Mouse (Mus musculus): ENCODE measurements around the gene Parp2. TPM values are rescaled to one million over a fixed set of nuclear protein-coding genes. Genes with fewer than 3 reads are reported as not detected.

Gene Parp2
- polyA plus RNA-seq (2016; fragmentation: Nextera tagmentation; extraction: Ambion mirVana), result 40.4 and 41.2 TPM in 2 replicates

DNA sequence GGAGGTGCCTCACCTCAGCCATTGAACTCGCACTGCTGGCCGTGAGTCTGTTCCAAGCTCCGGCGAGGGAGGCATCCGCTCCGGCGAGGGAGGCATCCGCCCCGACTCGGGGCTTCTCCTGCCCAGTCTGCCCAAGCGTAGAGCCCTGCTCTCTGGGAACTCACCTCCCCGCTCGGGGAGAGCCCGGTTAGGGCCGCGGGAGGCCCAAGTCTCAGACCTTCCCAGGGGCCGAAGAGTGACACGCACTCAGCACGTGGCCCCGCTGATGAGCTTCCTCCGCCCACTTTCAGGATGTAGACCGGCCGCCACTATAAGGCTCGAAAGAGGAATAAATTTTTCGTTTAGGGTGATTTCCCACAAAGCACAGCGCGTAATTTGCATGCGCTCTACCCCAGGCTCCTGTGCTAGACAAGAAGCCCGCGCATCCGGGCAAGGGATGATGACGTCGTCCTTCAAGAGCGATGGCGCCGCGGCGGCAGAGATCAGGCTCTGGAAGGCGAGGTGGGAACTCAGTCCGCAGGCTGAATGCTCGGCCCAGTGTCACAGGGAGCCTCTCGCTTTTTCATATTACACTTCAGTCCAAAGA is at the start of gene Parp2, which contains the start of gene Ccnb1ip1:
Parp2 (plus strand) TSS at position 355 of the 586 bp plus-strand sequence.
Ccnb1ip1 (minus strand) TSS at position 246 of the 586 bp plus-strand sequence.
- peak; percentile 99 for ATAC-seq (ENCODE audit: insufficient number of reproducible peaks, low FRiP score)
- H3K9me3 ChIP-seq (replicated peaks), result no peaks in the 10 kb centered on the region
- H3K4me2 ChIP-seq, result peak within 1 kb of the TSS; percentile 68
- H3K4me3 ChIP-seq, result peak within 1 kb of the TSS; percentile 70
- H3K27ac ChIP-seq (ENCODE audit: poor library complexity, severe bottlenecking), result peak within 1 kb of the TSS; percentile 90
- WGBS, result under 1% methylated on average over 42 of the region's 42 CpGs
- H3K36me3 ChIP-seq, result peaks cover 26% of the 10 kb centered on the region
- H3K4me1 ChIP-seq (replicated peaks), result peaks cover 4% of the 10 kb centered on the region
- H3K27me3 ChIP-seq (replicated peaks), result no peaks in the 10 kb centered on the region
- H3K9ac ChIP-seq, result peak within 1 kb of the TSS; percentile 76

DNA sequence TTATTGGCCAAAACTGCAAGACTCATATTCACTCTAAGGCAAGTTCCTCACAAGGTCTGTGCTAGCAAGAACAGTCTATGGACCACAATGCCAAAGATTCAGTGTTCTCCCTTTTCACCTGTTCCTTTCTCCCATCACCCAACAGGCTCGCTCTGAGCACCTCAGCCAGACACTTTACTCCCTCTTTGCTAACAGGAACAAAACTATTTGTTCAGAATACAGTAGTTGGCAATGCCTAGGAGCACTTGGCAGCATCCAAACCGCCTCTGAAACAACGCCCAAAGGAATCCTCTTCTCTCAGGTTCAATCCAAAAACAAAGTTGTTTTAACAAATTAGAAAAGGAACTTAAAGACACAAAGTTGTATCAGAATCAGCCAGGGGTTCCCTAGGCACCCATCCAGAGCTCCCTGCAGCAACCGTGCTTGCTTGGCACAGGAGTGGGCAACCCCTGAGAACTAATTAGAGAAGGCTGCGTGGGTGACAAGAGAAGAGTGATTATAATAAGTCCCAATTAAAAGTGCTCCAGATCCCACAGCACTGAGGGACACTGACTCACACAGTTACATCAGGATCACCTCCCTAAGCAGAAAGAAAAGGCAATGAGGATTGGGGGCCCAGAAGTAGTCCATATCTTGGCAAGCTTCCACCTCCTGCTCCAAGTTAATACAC is 49.1 kb upstream of the Parp2 start:
- 71% methylated on average over 5 of the region's 5 CpGs for WGBS

DNA sequence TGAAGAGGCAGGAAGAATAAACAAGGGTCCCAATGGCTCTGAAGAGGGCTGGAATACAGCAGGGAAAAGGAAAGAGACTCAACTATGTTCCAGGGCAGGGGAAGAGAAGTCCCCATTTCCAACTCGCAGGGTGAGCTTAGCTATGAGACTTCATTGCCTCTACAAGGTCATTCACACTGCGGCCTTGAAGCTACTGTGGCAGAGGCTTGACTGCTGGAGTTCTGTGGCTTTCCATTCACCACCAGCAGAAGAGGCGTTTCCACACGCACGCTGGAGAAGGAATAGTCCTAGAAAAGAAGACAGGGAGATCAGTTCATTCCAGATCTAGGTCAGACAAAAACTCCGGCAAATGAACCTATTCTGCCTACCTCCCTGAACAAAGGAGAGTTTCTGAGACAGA is 41.9 kb upstream of the Parp2 start:
- H3K9ac ChIP-seq, result no peak overlapping the region
- no peak for ATAC-seq (ENCODE audit: insufficient number of reproducible peaks, low FRiP score)
- no peaks in the 10 kb centered on the region for H3K9me3 ChIP-seq (replicated peaks)
- no peak overlapping the region for H3K4me2 ChIP-seq
- 87% methylated on average over 6 of the region's 6 CpGs for WGBS
- H3K4me3 ChIP-seq, result no peak overlapping the region
- no peak overlapping the region for H3K27ac ChIP-seq (ENCODE audit: poor library complexity, severe bottlenecking)
- H3K36me3 ChIP-seq, result peaks cover 57% of the 10 kb centered on the region
- H3K4me1 ChIP-seq (replicated peaks), result no peaks in the 10 kb centered on the region
- no peaks in the 10 kb centered on the region for H3K27me3 ChIP-seq (replicated peaks)

More for the DNA sequence above, 49.1 kb upstream of the Parp2 start:
- Histone ChIP-seq H3K27ac (ENCODE audit: poor library complexity, severe bottlenecking) (no peak overlapping the region), H3K9ac (no peak overlapping the region), H3K4me2 (no peak overlapping the region), H3K9me3 (replicated peaks) (no peaks in the 10 kb centered on the region), H3K36me3 (peaks cover 6% of the 10 kb centered on the region; the same call in 1 of the 2 replicates), H3K27me3 (replicated peaks) (no peaks in the 10 kb centered on the region), H3K4me3 (no peak overlapping the region), H3K4me1 (replicated peaks) (no peaks in the 10 kb centered on the region)
- no peak for ATAC-seq (ENCODE audit: insufficient number of reproducible peaks, low FRiP score)

DNA sequence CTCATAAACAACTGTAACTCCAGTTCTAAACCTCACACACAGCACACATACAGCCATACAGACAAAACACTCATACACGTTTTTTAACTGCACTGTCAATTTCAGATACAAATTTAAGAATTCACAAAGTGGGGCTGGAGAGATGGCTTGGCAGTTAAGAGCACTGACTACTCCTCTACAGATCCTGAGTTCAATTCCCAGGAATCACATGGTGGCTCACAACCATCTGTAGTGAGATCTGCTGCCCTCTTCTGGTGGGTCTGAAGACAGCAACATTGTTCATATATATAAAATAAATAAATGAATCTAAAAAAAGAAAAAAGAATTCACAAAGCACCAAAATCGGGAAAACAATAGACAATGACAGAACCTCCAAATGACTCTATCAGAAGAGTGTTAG is 36.3 kb upstream of the Parp2 start:
- Histone ChIP-seq H3K27me3 (replicated peaks) (no peaks in the 10 kb centered on the region), H3K9ac (no peak overlapping the region), H3K27ac (ENCODE audit: poor library complexity, severe bottlenecking) (no peak overlapping the region), H3K9me3 (replicated peaks) (0 out of 2 replicates have a peak, but pooled peaks cover 3% of the 10 kb centered on the region), H3K4me3 (no peak overlapping the region), H3K4me1 (replicated peaks) (no peaks in the 10 kb centered on the region), H3K4me2 (no peak overlapping the region), H3K36me3 (peaks cover 84% of the 10 kb centered on the region)
- WGBS, result 85% methylated on average over 2 of the region's 2 CpGs
- no peak for ATAC-seq (ENCODE audit: insufficient number of reproducible peaks, low FRiP score)

DNA sequence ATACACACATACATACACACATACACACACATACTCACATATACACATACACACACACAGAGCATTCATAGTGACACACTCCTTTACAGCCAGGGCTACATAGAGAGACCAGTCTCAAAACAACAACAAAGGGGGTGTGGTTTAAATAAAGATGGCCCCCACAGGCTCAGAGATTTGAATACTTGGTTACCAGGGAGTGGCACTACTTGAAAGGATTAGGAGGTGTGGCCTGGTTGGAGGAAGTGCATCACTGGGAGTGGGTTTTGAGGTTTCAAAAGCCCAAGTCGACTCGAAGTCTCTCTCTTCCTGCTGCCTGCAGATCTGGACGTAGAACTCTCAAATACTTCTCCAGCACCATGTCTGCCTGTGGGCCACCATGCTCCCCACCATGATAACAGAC is 25.5 kb upstream of the Parp2 start:
- Histone ChIP-seq H3K4me2 (no peak overlapping the region), H3K27me3 (replicated peaks) (no peaks in the 10 kb centered on the region), H3K9ac (no peak overlapping the region), H3K27ac (ENCODE audit: poor library complexity, severe bottlenecking) (no peak overlapping the region), H3K4me3 (no peak overlapping the region), H3K9me3 (replicated peaks) (no peaks in the 10 kb centered on the region), H3K4me1 (replicated peaks) (peaks cover 6% of the 10 kb centered on the region; the same call in 1 of the 2 replicates), H3K36me3 (peaks cover 28% of the 10 kb centered on the region)
- WGBS, result 89% methylated on average over 3 of the region's 3 CpGs
- no peak for ATAC-seq (ENCODE audit: insufficient number of reproducible peaks, low FRiP score)

DNA sequence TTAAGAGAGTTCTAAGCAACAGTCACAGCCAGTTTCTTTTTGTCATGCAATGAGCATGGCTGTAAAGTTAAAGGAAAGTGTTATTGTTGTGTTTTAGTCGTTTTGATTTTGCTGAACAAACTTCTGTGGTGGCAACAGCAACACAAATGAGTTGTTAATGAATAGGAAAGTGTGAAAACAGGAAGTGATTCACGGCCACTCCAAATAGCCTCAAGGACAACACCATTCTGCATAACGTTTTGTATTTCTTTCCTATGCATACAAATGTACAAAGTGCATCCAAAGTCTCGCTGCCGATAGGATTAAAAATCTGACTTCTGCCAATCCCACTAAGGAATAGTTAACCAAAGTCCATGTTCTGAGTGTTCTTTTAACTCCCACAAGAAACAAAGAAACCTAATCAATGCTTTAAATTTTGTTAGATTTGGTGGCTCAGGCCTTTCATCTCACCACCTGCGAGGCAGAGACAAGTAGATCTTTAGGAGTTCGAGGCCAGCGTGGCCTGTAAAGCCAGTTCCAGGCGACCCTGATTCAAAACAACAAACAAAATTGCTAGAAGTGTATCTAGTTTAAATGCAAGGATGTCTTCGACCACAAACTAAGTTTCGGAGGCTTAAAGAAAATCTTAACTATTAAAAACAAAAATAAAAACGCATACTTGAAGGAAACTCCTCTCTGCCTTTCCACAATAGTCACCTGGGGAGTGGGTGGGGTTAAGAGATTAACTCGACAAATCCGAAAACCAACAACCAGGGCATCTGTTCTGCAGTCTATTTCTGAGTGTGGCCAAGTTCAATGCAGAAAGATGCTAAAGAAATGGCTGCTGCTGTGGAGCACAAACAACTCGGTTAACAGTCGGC is 23.0 kb upstream of the Parp2 start:
- H3K9ac ChIP-seq, result peak overlapping the region; percentile 82
- H3K4me2 ChIP-seq, result peak overlapping the region; percentile 74
- H3K9me3 ChIP-seq (replicated peaks), result no peaks in the 10 kb centered on the region
- peak overlapping the region; percentile 90 for H3K4me3 ChIP-seq
- 24% methylated on average over 16 of the region's 16 CpGs for WGBS
- no peaks in the 10 kb centered on the region for H3K27me3 ChIP-seq (replicated peaks)
- H3K27ac ChIP-seq (ENCODE audit: poor library complexity, severe bottlenecking), result peak overlapping the region; percentile 67
- peak; percentile 48; the same call in 1 of the 2 replicates for ATAC-seq (ENCODE audit: insufficient number of reproducible peaks, low FRiP score)
- peaks cover 6% of the 10 kb centered on the region; the same call in 1 of the 2 replicates for H3K4me1 ChIP-seq (replicated peaks)
- H3K36me3 ChIP-seq, result peaks cover 19% of the 10 kb centered on the region

DNA sequence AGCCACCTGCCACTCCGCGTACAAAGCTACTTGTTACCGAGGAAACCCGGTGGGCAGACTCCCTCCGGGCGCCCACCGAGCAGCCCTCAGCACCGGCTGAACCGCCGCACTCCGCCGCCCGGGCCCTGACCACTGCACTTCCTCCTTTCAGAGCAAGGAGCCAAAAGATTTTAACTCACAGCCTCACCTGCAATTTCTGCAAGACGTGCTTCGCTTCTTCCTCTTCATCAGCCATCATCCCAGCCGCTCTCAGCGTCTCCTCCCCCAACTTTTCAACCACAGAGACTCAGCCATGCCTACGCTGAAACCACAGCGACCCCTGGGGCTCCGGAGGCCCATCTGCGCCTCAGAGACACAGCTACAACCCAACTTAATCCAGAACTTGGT is 22.4 kb upstream of the Parp2 start, which contains the start of gene Ttc5:
Ttc5 (minus strand) TSS at position 269 of the 387 bp plus-strand sequence.
- under 1% methylated on average over 21 of the region's 21 CpGs for WGBS
- Histone ChIP-seq H3K9me3 (replicated peaks) (no peaks in the 10 kb centered on the region), H3K36me3 (peaks cover 18% of the 10 kb centered on the region), H3K9ac (peak within 1 kb of the TSS; percentile 82), H3K4me2 (peak within 1 kb of the TSS; percentile 74), H3K27me3 (replicated peaks) (no peaks in the 10 kb centered on the region), H3K27ac (ENCODE audit: poor library complexity, severe bottlenecking) (peak within 1 kb of the TSS; percentile 67), H3K4me1 (replicated peaks) (peaks cover 6% of the 10 kb centered on the region; the same call in 1 of the 2 replicates), H3K4me3 (peak within 1 kb of the TSS; percentile 90)
- peak; percentile 89 for ATAC-seq (ENCODE audit: insufficient number of reproducible peaks, low FRiP score)

DNA sequence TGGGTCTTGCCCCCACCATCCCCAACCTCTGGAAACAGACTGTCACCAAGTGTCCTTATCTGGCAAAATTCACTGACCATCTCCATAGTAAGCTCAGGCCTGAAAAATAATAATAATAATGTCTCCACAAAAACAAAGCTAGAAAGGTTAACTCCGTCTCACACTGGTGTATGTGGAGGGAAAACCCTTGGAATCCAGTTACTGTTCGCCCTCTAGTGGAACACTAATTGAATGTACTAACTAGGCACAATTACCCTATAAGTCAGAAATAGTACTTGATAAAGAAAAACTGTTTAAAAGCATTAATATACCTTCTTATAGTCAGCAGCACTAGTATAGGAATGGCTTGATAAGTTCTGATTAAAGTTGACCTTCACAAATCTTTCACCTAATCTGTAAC is 19.5 kb upstream of the Parp2 start:
- no peaks in the 10 kb centered on the region for H3K27me3 ChIP-seq (replicated peaks)
- peaks cover 6% of the 10 kb centered on the region; the same call in 1 of the 2 replicates for H3K4me1 ChIP-seq (replicated peaks)
- H3K4me2 ChIP-seq, result no peak overlapping the region
- WGBS, result 12% methylated on average over 2 of the region's 2 CpGs
- H3K4me3 ChIP-seq, result no peak overlapping the region
- no peak overlapping the region for H3K9ac ChIP-seq
- no peaks in the 10 kb centered on the region for H3K9me3 ChIP-seq (replicated peaks)
- no peak for ATAC-seq (ENCODE audit: insufficient number of reproducible peaks, low FRiP score)
- H3K27ac ChIP-seq (ENCODE audit: poor library complexity, severe bottlenecking), result no peak overlapping the region
- H3K36me3 ChIP-seq, result no peaks in the 10 kb centered on the region

DNA sequence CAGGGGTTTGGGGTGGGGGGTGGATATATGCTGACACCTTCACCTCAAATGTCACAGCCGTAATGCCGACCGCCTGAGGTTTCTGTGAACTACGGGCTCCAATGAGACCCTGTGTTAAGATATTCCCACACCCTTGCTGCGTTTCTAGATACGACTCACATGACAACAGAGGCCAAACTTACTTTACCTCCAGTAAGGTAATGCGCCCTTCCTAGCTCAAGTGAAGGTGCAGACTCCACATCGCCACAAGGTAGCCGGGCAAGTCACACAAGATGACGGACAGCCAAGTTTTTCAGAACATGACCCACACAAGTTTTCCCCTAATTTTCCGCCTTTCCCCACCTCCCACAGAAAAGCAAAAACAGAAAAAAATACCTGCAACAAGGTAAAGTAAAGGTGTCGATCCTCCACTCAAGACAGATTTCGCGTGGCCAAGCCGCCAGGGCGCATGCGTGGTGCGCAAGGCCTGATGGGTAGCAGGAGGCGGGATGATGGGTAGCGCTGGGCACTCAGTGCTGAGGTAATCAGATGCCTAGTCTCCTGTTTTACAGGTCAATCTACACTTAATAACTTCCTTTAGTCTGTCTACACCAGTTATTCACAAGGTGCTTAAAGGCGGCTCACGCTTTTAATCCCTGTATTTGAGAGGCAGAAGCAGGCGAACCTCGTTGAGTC is 12.2 kb upstream of the Parp2 start:
- no peak for ATAC-seq (ENCODE audit: insufficient number of reproducible peaks, low FRiP score)
- Histone ChIP-seq H3K4me1 (replicated peaks) (no peaks in the 10 kb centered on the region), H3K9me3 (replicated peaks) (no peaks in the 10 kb centered on the region), H3K4me2 (no peak overlapping the region), H3K36me3 (no peaks in the 10 kb centered on the region), H3K9ac (no peak overlapping the region), H3K27me3 (replicated peaks) (no peaks in the 10 kb centered on the region), H3K27ac (ENCODE audit: poor library complexity, severe bottlenecking) (no peak overlapping the region), H3K4me3 (no peak overlapping the region)
- WGBS, result 86% methylated on average over 24 of the region's 24 CpGs

DNA sequence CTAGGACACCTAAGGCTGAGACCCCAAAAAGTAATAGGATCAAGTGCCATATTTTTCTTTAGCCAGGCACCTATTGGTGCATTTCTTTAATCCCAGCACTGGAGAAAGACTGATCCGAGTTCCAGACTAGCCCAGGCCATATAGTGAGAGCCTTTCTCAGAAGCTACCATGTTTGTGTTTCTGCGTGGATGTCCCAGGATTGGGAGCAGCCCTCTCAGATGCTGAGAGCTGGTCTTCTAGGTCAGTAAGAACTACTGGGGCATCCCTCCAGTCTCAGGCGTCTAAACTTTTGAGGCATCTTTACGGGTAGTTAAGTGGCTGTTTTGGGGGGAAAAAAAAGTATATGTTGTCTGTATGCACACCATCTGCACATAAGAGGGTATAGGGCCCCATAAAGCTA is 11.7 kb upstream of the Parp2 start:
- Histone ChIP-seq H3K27me3 (replicated peaks) (no peaks in the 10 kb centered on the region), H3K4me2 (no peak overlapping the region), H3K36me3 (no peaks in the 10 kb centered on the region), H3K4me3 (no peak overlapping the region), H3K27ac (ENCODE audit: poor library complexity, severe bottlenecking) (no peak overlapping the region), H3K9me3 (replicated peaks) (no peaks in the 10 kb centered on the region), H3K4me1 (replicated peaks) (no peaks in the 10 kb centered on the region), H3K9ac (no peak overlapping the region)
- 68% methylated on average over 4 of the region's 4 CpGs for WGBS
- no peak for ATAC-seq (ENCODE audit: insufficient number of reproducible peaks, low FRiP score)

All from heart, embryonic 12.5 days (tissue).